Mouse (Mus musculus) intestine, embryonic 16.5 days (tissue): ENCODE measurements around the gene Adam12. TPM values are rescaled to one million over a fixed set of nuclear protein-coding genes. Genes with fewer than 3 reads are reported as not detected.

Source experiments
- ATAC-seq: fragments of 200-750 bp; cut with Nextera tagmentation; 2 replicates; pipeline ENCODE4 v1.8.0; 2017; ENCODE audit warnings: moderate TSS enrichment, moderate library complexity
- H3K27ac ChIP-seq: fragments of 300-500 bp; sonication (generic); 2 replicates; pipeline ENCODE4 v1.5.1; 2014; ENCODE audit warnings: mild to moderate bottlenecking, low read length
- H3K27me3 ChIP-seq: fragments of 300-500 bp; sonication (generic); replicated peaks from 2 replicates; pipeline ENCODE4 v1.6.1; 2014; ENCODE audit warnings: low read length, control low read depth, mixed read lengths; ENCODE audit not compliant: control insufficient read depth, insufficient read depth
- H3K36me3 ChIP-seq: fragments of 300-500 bp; sonication (generic); 2 replicates; pipeline ENCODE4 v1.6.1; 2014; ENCODE audit warnings: low read length, control low read depth; ENCODE audit not compliant: control insufficient read depth, insufficient read depth
- H3K4me1 ChIP-seq: fragments of 300-500 bp; sonication (generic); 2 replicates; pipeline ENCODE4 v1.6.1; 2014; ENCODE audit warnings: low read length, control low read depth, mixed read lengths; ENCODE audit not compliant: control insufficient read depth, insufficient read depth
- H3K4me2 ChIP-seq: fragments of 300-500 bp; sonication (generic); 2 replicates; pipeline ENCODE4 v1.6.1; 2014; ENCODE audit warnings: low read depth, low read length, control low read depth
- H3K4me3 ChIP-seq: fragments of 300-500 bp; sonication (generic); 2 replicates; pipeline ENCODE4 v1.5.1; 2014; ENCODE audit warnings: mild to moderate bottlenecking, low read length
- H3K9ac ChIP-seq: fragments of 300-500 bp; sonication (generic); 2 replicates; pipeline ENCODE4 v1.6.1; 2014; ENCODE audit warnings: low read depth, low read length
- H3K9me3 ChIP-seq: fragments of 300-500 bp; sonication (generic); 2 replicates; pipeline ENCODE4 v1.6.1; 2016; ENCODE audit warnings: low read length, control low read depth; ENCODE audit not compliant: control insufficient read depth
- WGBS: fragments of 180-500 bp; shearing (Covaris S2); extraction: QIAGEN DNeasy Blood & Tissue Kit; methylation state at CpG from one replicate; pipeline ENCODE4 v1.1.7; 2014; 5-methylcytosine and 5-hydroxymethylcytosine counted together
- polyA plus RNA-seq: library from polyadenylated mRNA; unstranded; fragments of >200 nt; fragmentation: Nextera tagmentation; extraction: Ambion mirVana; gene quantifications from 2 replicates; pipeline ENCODE4 v1.2.1, GENCODE M21; 2015

Adam12 gene
- polyA plus RNA-seq, 1 experiment from 2014 or later: 3.0 TPM

DNA sequence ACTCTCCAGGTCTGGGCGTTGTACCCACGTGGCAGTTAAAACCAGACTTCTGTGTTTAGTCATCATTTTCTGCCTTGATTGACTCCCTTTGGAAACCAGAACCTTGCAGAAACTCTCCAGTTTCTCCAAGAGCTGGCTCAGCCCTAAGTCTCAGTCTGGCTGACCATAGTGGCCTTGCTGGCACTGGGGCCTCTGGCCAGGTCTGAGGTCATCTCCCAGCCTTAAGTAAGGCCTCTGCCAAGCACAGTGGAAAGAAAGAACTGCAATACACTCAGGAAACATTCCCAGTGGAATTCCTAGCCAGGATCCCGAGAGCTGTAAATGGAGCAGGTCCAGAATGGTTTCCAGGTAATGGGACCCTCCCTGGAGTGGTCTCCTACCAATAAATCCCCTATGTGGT, 303.0 kb downstream of the Adam12 start:
- no peak overlapping the region for H3K27ac ChIP-seq
- no peak overlapping the region for H3K4me2 ChIP-seq
- no peak overlapping the region for H3K4me3 ChIP-seq
- WGBS: 90% methylated on average over 3 of the region's 3 CpGs
- H3K27me3 ChIP-seq: no peaks in the 10 kb centered on the region; the same call in 1 of the 2 replicates
- H3K9me3 ChIP-seq: no peaks in the 10 kb centered on the region
- H3K4me1 ChIP-seq: peaks cover 10% of the 10 kb centered on the region
- no peaks in the 10 kb centered on the region for H3K36me3 ChIP-seq
- H3K9ac ChIP-seq: no peak overlapping the region
- no peak for ATAC-seq

DNA sequence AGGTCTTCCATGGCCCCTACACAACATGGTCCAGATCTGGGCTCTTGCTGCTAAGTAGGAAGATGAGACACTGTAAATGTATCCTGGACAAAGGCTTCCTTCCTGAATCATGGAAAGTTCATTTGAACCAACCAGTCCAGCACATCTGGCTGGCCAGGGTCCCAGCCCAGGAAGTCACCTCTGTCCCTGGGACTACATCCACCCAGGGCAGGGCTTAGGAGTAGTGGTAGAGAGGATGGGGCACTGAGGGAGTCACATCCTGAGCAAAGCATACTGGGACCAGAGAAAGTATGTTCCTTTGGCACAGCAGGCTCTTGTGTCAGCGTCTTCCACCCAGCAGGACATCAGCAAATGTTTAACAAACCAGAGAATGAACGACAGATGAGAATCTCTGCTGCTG, 306.2 kb downstream of the Adam12 start:
- Histone ChIP-seq H3K9ac (no peak overlapping the region), H3K4me3 (no peak overlapping the region)
- no peak for ATAC-seq

DNA sequence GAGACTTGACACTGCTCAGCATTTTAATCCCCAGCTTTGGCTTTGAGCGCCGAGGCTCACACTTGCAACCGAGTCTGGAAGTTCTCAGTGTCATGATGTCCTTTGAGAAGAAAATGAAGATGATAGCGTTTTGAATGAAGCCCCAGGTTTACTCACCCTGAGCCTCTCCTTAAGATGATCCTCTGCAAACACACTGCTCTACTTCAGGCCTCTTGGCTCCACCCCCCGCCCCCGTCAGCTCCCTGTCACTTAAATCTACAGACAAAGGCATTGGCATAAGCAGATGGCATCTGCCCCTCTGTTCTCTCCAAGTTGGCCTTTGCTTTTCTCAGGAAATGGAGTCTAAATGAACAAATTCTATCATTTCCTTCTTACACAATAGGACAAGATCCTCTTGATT, 308.0 kb downstream of the Adam12 start:
- Histone ChIP-seq H3K27me3 (no peaks in the 10 kb centered on the region), H3K4me1 (peaks cover 11% of the 10 kb centered on the region), H3K4me2 (no peak overlapping the region), H3K27ac (peak overlapping the region; percentile 37; the same call in 1 of the 2 replicates), H3K4me3 (no peak overlapping the region), H3K36me3 (no peaks in the 10 kb centered on the region), H3K9ac (no peak overlapping the region), H3K9me3 (no peaks in the 10 kb centered on the region)
- 31% methylated on average over 6 of the region's 6 CpGs for WGBS
- peak; percentile 53 for ATAC-seq

More for the DNA sequence above, 306.2 kb downstream of the Adam12 start:
- no peaks in the 10 kb centered on the region for H3K9me3 ChIP-seq
- WGBS: 35% methylated on average over 2 of the region's 2 CpGs
- no peaks in the 10 kb centered on the region; the same call in 1 of the 2 replicates for H3K27me3 ChIP-seq
- H3K4me1 ChIP-seq: peaks cover 11% of the 10 kb centered on the region
- H3K4me2 ChIP-seq: no peak overlapping the region
- no peaks in the 10 kb centered on the region for H3K36me3 ChIP-seq
- no peak overlapping the region for H3K27ac ChIP-seq

DNA sequence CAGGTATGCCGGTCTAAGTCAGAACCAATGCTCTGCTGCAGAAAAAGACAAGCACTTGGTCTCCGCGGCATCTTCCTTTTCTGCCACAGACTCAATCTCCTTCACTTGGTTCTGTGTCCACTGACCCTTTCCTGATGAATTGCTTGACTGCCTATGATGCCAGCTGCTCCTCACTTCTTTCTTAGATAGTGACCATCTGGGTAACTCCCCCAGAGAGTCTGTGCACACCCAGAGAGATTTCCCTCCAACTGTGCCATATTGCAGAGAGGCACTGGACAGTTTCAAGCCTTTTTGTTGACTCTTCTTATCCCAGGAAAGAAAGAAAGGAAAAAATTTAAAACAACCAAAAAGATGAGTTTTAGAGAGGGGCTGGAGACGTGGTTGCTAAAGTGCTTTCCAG, 310.7 kb downstream of the Adam12 start:
- Histone ChIP-seq H3K27me3 (no peaks in the 10 kb centered on the region), H3K36me3 (no peaks in the 10 kb centered on the region), H3K27ac (no peak overlapping the region), H3K9ac (no peak overlapping the region), H3K4me3 (no peak overlapping the region), H3K9me3 (no peaks in the 10 kb centered on the region), H3K4me2 (no peak overlapping the region), H3K4me1 (peaks cover 11% of the 10 kb centered on the region)
- ATAC-seq: no peak
- 91% methylated on average over 4 of the region's 4 CpGs for WGBS

DNA sequence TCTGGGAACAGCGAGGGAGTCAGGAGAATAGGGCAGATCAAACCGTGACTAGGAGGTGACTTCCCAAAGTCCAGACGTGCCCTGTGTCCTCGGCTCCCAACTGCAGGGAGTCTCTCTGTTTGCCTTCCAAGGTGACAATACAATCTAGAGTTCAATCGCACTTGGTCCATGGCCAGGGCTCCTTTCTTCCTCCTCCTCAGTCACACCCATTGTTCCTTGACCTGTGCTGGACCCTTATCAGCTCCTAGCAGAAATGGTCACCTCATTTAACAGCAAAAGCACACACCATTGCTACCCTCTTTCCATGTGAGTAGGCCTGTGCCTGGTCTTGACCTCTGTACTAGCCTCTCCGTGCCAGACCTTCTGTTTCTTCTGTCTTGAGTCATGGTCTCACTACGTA, 311.2 kb downstream of the Adam12 start:
- Histone ChIP-seq H3K4me1 (peaks cover 11% of the 10 kb centered on the region), H3K4me2 (no peak overlapping the region), H3K9me3 (no peaks in the 10 kb centered on the region), H3K4me3 (no peak overlapping the region), H3K27ac (no peak overlapping the region), H3K36me3 (no peaks in the 10 kb centered on the region), H3K9ac (no peak overlapping the region), H3K27me3 (no peaks in the 10 kb centered on the region)
- 71% methylated on average over 7 of the region's 7 CpGs for WGBS
- no peak for ATAC-seq

DNA sequence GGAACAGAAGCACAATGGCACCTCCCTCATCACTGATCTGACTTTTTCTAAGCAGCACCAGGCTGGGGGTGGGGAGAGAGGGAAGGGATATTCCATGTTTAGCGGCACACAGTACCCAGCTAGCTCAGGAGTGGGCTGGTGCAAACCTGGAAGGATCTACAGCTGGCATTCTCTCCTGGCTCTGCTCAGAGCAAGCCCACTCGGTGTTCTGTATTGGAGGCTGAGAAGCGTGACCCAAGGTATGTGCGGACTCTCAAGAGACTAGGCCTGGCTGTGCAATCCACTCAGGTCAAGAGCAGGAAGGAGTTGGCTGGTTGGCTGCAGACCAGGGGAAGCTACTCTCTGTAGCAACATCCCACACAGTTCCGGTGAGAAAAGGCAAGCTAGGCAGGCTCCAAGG, 312.0 kb downstream of the Adam12 start:
- H3K27ac ChIP-seq: no peak overlapping the region
- H3K4me3 ChIP-seq: no peak overlapping the region
- 80% methylated on average over 5 of the region's 5 CpGs for WGBS
- no peak for ATAC-seq
- H3K27me3 ChIP-seq: no peaks in the 10 kb centered on the region
- H3K9me3 ChIP-seq: no peaks in the 10 kb centered on the region
- no peaks in the 10 kb centered on the region for H3K36me3 ChIP-seq
- no peak overlapping the region for H3K9ac ChIP-seq
- peaks cover 11% of the 10 kb centered on the region for H3K4me1 ChIP-seq
- no peak overlapping the region for H3K4me2 ChIP-seq

DNA sequence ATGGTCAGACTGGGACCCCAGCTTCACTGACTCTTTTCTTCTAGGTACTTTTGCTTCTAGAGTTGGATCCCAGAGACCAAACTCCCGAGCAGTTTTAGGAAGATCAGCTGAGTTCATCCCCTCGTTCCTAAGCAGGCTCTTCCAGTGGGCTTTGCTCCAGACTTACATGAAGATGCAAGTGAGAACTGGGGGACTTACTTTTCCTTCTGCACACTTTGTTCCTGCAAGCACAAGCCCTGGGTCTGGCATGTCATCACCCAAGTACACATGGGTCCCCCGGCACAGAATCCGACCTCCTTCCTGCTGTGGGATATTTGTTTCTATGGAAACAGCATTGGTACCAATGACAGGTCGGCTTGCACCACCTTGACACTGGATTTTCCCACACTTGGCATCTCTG, 312.6 kb downstream of the Adam12 start:
- H3K27ac ChIP-seq: no peak overlapping the region
- H3K4me2 ChIP-seq: no peak overlapping the region
- WGBS: 67% methylated on average over 5 of the region's 5 CpGs
- no peak overlapping the region for H3K9ac ChIP-seq
- no peaks in the 10 kb centered on the region for H3K36me3 ChIP-seq
- H3K4me1 ChIP-seq: peaks cover 8% of the 10 kb centered on the region; the same call in 1 of the 2 replicates
- no peaks in the 10 kb centered on the region for H3K27me3 ChIP-seq
- H3K9me3 ChIP-seq: no peaks in the 10 kb centered on the region
- H3K4me3 ChIP-seq: no peak overlapping the region
- ATAC-seq: no peak

DNA sequence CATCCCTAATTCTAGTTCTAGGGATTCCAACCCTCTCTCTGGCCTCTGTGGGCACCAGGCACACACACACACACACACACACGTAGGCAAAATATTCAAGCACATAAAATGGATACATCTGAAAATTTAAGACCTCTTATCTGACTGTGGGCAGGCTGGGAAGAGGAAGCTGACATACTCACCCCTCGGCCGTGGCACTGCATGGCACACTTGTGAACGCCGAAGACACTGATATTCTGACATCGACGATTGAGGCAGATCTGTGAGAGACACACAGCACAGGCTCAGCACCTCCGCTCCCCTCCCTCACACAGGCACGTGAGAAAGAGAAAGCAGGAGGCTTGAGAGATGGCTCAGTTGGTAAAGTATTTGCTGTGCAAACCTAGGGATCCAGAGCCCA, 315.7 kb downstream of the Adam12 start:
- no peaks in the 10 kb centered on the region for H3K4me1 ChIP-seq
- ATAC-seq: no peak
- WGBS: 80% methylated on average over 9 of the region's 9 CpGs

DNA sequence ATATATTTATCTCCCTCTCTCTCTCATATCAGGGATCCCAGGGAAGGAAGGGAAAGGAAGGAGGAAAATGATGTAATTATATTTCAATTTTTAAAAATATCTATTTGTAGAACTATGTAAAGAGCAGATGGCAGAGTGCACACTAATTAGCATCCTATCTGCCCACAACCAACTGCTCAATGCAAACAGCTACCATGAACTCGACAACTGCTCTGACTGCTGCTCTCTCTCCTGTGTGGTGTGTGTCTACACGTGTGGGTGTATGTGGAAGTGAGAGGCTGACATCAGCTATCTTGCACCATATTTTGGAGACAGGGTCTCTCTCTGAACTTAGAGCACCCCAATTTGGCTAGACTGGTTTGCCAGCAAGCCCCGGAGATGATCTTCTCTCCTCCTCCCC, 320.1 kb downstream of the Adam12 start:
- Histone ChIP-seq H3K4me2 (no peak overlapping the region), H3K4me1 (no peaks in the 10 kb centered on the region), H3K9me3 (no peaks in the 10 kb centered on the region), H3K9ac (no peak overlapping the region), H3K27ac (no peak overlapping the region), H3K4me3 (no peak overlapping the region), H3K27me3 (no peaks in the 10 kb centered on the region), H3K36me3 (no peaks in the 10 kb centered on the region)
- ATAC-seq: no peak
- 83% methylated on average over 3 of the region's 3 CpGs for WGBS

More for the DNA sequence above, 315.7 kb downstream of the Adam12 start:
- Histone ChIP-seq H3K27ac (no peak overlapping the region), H3K9ac (no peak overlapping the region), H3K9me3 (no peaks in the 10 kb centered on the region), H3K4me2 (no peak overlapping the region), H3K4me3 (no peak overlapping the region), H3K36me3 (no peaks in the 10 kb centered on the region), H3K27me3 (no peaks in the 10 kb centered on the region)

DNA sequence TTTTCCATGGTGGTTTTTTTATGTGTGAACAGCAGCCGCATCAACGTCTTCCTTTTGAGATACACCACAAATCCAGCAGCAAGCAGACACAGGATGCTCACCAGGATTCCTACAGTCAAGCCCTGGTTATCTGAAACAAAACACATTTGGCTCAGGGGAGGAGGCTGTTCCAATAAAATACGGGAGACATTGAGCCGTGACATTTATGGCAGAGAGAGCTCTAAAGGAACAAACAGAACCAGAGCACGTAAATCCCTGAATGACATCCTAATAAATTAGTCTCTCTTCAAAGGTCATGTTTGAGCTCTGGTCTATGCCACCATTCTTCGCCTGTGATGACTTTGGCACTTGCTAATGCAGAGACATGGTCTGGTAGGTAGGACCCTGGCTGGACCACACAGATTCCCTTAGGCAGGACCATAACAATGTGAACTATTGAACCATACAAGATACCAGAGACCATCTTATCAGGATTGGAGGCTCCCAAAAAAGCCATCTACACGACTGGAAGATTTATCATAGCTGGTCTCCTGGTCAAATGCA, 322.0 kb downstream of the Adam12 start:
- no peaks in the 10 kb centered on the region for H3K9me3 ChIP-seq
- H3K4me1 ChIP-seq: no peaks in the 10 kb centered on the region
- H3K4me3 ChIP-seq: no peak overlapping the region
- WGBS: 36% methylated on average over 7 of the region's 7 CpGs
- no peak overlapping the region for H3K27ac ChIP-seq
- no peak for ATAC-seq
- H3K9ac ChIP-seq: no peak overlapping the region
- no peaks in the 10 kb centered on the region for H3K27me3 ChIP-seq
- no peaks in the 10 kb centered on the region for H3K36me3 ChIP-seq
- H3K4me2 ChIP-seq: no peak overlapping the region
